Mouse (Mus musculus) WW6 (cell line): ENCODE results near the gene Chid1.
A peak's percentile ranks its signal among the peaks of the same experiment; 100 is the strongest.

Source experiments
- DNase-seq: peaks from one replicate; pipeline ENCODE4 v3.0.0-alpha.2; 2013; ENCODE audit warnings: low read depth, low spot score

Gene Chid1

GRCm38 (mm10) chr7:141558946-141559345, 19.3 kb upstream of the Chid1 start:
- no peak for DNase-seq

- no peak for DNase-seq
These were observed 18.7 kb upstream of the Chid1 start for GRCm38 (mm10) chr7:141558329-141558776.

DNA sequence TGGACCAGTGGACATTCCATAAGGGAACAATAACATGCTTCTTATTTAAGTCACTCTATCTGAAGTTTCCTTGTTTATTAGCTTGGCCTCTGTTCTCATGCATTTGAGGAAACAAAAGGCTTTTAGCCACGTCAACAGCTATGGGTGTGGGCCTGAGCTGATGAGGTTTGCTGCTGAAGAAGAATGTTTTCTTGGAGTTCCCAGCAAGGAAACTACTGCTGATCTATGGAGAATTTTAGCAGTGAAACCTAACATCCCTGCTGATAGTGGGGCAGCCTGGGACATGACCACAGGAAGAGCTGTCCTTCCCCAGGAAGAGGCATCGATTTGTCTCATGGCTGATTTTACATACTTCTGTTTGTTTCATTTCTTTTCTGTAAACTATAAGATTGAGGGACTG, 10.8 kb upstream of the Chid1 start:
- DNase-seq = no peak

GRCm38 (mm10) chr7:141549432-141550061, 9.9 kb upstream of the Chid1 start:
- no peak for DNase-seq

DNA sequence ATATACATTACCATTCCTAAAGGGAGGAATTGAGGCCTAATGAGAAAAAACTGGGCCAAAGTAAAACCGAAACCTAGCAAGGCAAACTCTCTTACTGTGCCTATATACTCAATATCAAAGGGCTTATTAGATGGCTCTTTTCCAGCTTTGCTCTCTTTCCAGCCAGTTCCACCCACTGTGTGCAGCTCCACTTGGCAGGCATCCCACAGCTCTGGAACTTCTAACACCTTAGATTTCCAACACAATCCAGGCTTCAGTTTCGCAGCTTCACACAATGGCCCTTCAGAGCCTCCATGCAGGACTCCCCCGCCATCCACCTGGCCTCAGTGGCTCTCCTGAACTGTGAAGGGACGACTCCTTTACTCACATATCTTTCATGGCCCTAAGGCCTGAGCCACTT, 5.0 kb upstream of the Chid1 start:
- DNase-seq = no peak

DNA sequence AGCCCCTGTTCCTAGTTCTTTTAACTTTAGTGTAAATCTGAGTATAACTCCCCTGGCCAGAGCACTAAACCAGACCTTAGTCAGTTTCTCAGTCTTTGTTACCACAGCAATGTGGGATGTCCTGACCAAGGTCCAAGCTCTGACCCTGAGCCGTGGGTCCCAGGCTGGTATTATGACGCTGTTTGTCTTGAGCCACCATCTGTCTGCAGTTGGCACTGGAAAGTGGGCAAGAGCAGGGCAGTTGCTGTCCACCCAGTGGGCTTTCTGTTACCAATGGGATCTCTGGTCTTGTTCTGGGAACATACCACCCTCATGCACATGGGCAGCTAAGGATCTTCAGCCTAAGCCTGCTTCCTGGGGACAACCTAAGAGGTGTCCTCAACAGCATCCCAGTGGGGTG, 2.9 kb upstream of the Chid1 start:
- no peak for DNase-seq

GRCm38 (mm10) chr7:141541681-141542080, 2.0 kb upstream of the Chid1 start:
- DNase-seq = no peak

DNA sequence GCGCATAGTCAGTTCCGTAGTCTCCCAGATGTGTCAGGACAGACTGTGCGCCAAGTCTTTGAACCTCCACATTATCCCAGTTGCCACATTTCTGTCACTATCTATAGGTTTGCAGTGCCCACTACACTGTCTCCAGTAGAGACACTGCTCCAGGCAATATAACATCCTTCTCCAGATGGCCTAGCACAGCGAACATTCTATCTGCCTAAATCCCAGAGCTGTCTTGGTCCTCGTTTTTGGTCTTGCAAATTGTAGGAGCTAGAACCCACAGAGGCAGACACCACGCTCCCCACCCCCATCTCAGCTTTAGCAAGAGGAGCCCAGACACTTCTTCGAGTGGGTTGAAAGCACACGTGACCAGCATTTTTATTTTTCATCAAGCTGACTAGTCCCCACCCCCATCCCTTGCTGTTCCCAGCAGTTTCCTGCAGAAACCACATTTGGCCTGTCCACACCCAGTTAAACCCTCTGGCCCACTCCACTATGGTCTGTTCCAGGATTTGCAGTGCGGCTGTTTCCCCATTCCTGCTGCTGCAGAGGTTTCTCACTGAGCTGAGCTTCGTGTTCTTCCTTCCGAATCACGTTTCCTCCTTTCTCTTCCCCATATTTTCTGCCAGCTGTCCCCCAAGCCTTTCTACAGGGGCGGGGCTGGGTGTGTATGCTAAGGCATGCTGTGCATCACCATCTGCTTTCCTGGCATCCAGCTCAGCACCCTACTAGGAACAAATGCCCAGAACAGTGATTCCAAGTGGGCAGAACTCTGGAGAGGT, 840 bp upstream of the Chid1 start:
- DNase-seq = no peak

DNA sequence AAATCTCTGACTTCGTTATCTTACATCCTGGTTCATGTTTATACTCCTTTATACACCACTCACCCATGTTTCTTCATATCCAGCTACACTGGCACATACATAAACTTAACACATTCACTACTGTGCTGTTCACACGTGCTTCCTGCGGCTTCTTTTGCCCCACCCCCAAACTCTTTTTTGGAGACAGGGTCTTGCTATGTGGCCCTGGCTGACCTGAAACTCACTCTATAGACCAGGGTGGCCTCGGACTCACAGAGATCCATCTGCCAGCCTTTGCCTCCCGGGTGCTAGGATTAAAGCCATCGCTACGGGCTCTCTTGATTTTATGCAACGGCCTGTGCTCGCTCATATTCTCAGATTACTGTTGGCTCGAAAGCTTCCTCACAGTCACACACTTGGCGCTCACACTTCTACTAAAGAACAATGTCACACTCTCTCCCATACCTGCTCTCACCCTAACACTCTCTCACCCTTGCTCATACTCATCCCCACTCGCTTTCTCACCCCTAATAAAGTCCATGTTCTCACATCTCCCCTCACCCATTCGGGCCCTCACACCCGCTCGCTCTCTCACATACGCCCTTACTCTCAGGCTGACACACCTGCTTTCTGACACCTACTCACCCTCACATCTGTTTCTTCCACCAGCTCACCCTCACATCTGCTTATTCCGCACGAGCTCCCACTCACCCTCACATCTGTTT, 653 bp downstream of the Chid1 start:
- no peak for DNase-seq

DNA sequence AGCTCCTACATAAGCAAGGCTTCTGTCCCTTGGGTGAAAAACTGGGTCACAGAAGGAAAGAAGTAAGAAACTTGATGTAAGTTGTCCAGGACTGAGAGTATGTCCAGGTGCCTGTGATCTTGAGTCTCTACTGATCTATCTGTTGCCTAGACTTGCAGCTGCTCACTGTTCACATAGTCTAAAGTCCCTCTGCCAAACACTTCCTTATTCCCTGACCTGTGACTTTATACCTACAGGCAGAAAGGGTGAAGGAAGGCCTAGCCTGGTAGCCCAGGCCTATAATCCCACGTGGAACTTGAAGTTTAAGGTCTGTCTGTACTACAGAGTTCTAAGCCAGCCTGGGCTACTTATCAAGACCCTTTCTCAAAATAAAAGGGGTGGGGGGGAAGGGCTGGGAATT, 4.1 kb downstream of the Chid1 start:
- DNase-seq = no peak

- no peak for DNase-seq
These were observed 14.1 kb downstream of the Chid1 start for GRCm38 (mm10) chr7:141525580-141525925.

DNA sequence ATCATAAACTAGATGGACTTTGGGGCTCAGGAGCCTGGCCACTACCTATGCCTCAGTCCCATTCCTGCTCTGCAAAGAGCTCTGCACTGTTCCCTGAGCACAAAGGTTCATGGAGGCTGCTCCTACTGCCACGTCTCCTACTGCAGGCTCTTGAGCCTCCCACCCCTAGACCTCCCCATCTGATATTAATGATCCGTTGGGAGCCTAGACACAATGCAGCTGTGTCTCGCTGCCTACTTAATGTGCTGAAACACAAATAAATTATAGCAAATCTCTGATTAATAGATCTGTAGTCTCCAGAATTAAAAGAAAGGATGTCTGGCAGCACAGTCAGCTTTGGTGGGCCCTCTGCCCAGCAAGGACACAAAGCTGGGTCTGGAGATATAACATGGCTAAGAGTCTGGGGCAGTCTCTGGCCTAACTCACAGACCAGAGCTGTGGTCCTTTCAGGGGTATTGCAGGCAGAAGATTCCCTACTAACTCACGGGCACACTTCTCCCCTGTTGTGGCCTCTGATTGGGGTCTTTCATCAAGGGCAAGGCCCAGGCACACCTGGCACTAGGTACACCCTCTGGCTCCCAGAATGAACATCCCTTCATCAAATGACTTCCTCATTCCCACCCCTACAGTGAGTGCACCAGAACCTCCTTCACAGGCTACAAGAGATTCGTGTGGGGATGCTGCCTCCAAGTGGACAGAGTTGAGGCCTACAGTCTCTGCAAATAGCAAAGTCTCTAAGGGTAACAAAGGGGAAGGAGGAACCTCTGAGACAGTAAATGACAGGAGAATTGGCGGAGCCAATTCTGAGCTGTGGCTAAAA, 14.7 kb downstream of the Chid1 start:
- peak; percentile 39 for DNase-seq

- DNase-seq = no peak
These were observed 15.4 kb downstream of the Chid1 start for GRCm38 (mm10) chr7:141524271-141524670.

- no peak for DNase-seq
These were observed 16.6 kb downstream of the Chid1 start for GRCm38 (mm10) chr7:141523007-141523406.

DNA sequence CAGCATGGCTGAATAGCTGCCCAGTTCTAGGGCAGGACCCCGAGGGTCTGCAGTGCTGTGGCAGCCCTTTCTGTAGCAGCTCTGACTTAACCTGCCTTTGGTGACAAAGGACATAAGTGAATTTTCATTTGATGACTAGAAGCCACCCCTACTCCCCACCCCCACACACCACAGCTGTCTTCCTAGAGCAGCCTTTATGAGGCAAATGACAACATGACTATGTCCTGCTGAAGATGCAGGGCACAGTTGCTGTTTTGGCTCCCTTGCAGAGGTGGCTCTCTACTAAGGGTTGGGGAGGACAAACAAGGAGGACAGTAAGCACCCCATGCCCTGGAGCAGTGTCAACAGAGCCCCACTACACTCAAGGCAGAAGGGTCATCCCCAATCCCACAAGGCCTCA, 19.9 kb downstream of the Chid1 start:
- no peak for DNase-seq

DNA sequence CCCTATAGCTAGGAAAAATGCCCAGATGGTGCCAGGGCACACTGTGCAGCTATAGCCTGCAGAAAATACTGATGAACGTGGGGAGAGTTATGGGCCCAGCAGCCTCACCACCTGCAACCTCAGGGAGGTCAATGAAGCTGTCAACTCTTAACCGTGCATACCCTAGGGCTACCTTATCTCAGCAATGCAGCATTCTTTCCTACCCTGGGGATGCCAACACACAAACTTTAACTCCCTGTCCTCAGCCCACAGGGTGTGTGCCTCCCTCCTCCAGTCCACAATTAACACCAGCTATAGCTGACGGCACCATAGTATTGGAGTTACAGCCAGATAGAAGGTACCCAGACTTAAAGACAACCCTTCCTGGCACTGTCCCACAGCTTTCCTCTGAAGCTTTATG, 20.7 kb downstream of the Chid1 start:
- no peak for DNase-seq

DNA sequence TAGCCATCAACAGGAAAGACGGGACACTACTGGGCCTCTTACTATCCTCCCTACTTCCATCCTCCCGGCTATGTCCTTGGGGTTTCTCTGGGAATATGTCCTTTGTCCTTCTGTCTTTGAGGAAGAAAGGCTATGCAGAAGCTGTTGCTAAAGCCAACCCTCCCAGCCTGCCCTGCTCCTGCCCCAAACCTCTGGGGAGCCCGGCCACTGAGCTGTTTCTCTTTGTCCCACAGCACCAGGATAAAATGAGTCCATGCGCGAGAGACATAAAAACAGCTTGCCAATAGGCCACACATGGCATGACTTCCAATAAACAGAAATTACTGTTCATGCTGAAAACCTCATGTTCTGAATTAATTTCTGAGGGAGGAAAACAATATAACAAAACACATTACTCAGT, 21.4 kb downstream of the Chid1 start:
- no peak for DNase-seq

DNA sequence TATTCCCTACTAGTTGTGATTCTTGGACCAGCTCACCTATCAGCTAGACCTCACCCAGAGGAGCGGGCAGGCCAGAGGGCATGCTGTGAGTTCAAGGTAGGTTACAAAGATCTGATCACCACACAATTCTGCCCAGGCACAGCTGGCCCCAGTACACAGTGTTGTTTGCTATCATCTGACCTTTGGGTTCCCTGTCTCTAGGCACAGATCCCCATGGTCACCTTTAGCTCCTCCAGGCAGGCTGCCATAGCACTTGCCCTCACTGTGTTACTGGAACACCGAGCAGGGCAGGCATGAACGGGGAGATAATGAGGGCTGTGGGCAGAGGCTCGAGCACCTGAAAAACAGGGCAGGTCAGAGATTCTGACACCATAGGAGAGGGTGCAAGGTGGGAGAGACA, 22.0 kb downstream of the Chid1 start:
- DNase-seq = no peak

DNA sequence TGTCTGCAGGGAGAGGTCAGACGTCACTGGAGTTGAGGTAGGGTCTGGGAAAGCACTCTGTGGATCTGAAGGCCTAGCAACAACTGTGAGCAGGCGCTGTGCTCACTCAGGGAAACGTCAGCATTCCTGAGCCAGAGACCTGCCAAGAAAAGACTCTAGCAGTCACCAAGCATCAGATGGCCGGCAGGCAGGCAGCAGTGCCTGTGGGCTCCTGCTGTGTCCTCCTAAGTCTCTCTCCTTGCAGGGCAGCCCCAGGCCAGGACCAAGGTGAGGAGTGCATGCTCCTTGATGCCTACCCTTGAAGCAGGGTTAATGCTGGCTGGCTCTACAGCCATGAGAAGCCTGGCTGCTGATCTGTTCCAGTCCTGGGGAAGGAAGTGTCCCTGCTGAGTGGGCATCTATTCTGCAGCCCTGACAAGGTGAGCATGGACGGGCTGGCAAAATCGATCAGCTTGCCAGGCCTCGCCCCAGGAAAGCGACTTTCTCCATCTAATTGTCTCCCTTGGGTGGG, 28.9 kb downstream of the Chid1 start:
- DNase-seq = no peak

- DNase-seq = no peak
These were observed 29.5 kb downstream of the Chid1 start for GRCm38 (mm10) chr7:141510196-141510595.

GRCm38 (mm10) chr7:141508160-141508559, 31.5 kb downstream of the Chid1 start:
- DNase-seq = no peak

- DNase-seq = no peak
These were observed 33.4 kb downstream of the Chid1 start for GRCm38 (mm10) chr7:141506278-141506677.
